Mouse (Mus musculus): Measurements from ENCODE around the gene Scarb2.

GRCm38 (mm10) chr5:92512066-92512465 is 5.4 kb upstream of the Scarb2 start:
- TF ChIP-seq ZC3H11A (IDR thresholded peaks at IDR 0.05; ENCODE audit: borderline replicate concordance, low read depth, low read length) (no peak), CHD2 (IDR thresholded peaks at IDR 0.05; ENCODE audit: low read depth, low read length) (no peak), ZNF384 (IDR thresholded peaks at IDR 0.05; ENCODE audit: low read depth, low read length) (no peak), HCFC1 (IDR thresholded peaks at IDR 0.05; ENCODE audit: borderline replicate concordance, insufficient read depth, low read length) (no peak)

All from ES-E14 (cell line).